Comparison of ENCODE assay signal across 8 mouse cellular contexts in the genomic region with DNA sequence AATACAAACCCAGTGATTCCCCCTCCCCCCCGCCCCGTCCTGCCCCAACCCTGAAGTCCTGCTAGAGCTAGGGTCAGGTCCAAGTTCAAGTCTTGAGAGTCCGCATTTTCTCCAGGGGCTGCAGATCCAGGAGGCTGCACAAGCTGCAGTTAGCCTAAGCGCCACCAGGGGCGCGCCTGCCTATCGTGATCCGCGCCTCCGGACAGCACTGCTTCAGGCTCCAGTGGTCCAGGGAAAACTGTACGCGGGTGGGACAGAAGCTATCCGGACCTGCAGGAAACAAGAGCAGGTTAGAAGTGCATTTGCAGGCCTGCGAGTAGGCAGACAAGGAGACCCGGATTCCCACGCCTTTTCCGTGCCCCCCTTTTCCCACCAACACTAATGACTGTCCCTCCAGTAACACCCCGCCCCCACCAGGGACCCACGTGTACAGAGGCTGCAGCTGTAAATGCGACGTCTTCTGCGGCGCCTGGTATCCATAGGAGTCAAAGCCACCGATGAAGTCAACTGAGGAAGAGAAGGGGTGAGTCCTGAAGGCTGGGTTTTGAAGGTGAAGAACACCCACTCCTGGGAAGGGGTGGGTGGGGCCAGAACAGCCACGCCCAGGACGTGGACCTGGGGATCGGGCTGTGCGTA. TPM values are rescaled to one million over a fixed set of nuclear protein-coding genes. Genes with fewer than 3 reads are reported as not detected.
DNase-seq lines count a peak whose midpoint lies in the region; ATAC-seq and TF ChIP-seq lines count a peak whose summit lies in the region.

No protein-coding gene starts in this region.

- TF ChIP-seq CTCF in liver, postnatal 0 days (IDR thresholded peaks at IDR 0.05; ENCODE audit: low read depth) = peak; percentile 89

- no peak overlapping the region for H3K27ac ChIP-seq in forebrain, embryonic 11.5 days (ENCODE audit: low read depth, low read length)
- no peak overlapping the region for H3K27ac ChIP-seq in heart, embryonic 15.5 days
- H3K27ac ChIP-seq in liver, postnatal 0 days (ENCODE audit: low read depth) = no peak overlapping the region
- no peak overlapping the region for H3K27ac ChIP-seq in neural tube, embryonic 13.5 days (replicated peaks)

- no peak for TF ChIP-seq EP300 in liver, postnatal 0 days (IDR thresholded peaks at IDR 0.05; ENCODE audit: low read depth)

- H3K4me3 ChIP-seq in forebrain, embryonic 11.5 days (ENCODE audit: low read depth, low read length) = no peak overlapping the region
- 0 out of 2 replicates have a peak overlapping the region, but pooled peaks have one; percentile 19 for H3K4me3 ChIP-seq in heart, embryonic 15.5 days
- H3K4me3 ChIP-seq in liver, postnatal 0 days (ENCODE audit: low read depth, low read length) = no peak overlapping the region
- H3K4me3 ChIP-seq in neural tube, embryonic 13.5 days = no peak overlapping the region

- peaks cover 9% of the 10 kb centered on the region; the same call in 1 of the 2 replicates for H3K36me3 ChIP-seq in forebrain, embryonic 11.5 days (ENCODE audit: control insufficient read depth, insufficient read depth, low read length)
- no peaks in the 10 kb centered on the region for H3K36me3 ChIP-seq in heart, embryonic 15.5 days
- H3K36me3 ChIP-seq in liver, postnatal 0 days (replicated peaks; ENCODE audit: insufficient read depth, low read length) = no peaks in the 10 kb centered on the region
- peaks cover 53% of the 10 kb centered on the region for H3K36me3 ChIP-seq in neural tube, embryonic 13.5 days

- no peak overlapping the region for H3K9ac ChIP-seq in forebrain, embryonic 11.5 days (ENCODE audit: low read length)
- no peak overlapping the region for H3K9ac ChIP-seq in heart, embryonic 15.5 days
- no peak overlapping the region for H3K9ac ChIP-seq in liver, postnatal 0 days (replicated peaks)
- H3K9ac ChIP-seq in neural tube, embryonic 13.5 days = no peak overlapping the region

- H3K4me2 ChIP-seq in forebrain, embryonic 11.5 days (ENCODE audit: low read depth, low read length, severe bottlenecking) = no peak overlapping the region
- H3K4me2 ChIP-seq in heart, embryonic 15.5 days = peak overlapping the region; percentile 56
- H3K4me2 ChIP-seq in liver, postnatal 0 days (ENCODE audit: low read depth, low read length) = peak overlapping the region; percentile 56
- H3K4me2 ChIP-seq in neural tube, embryonic 13.5 days = peak overlapping the region; percentile 34

- peak; percentile 36; the same call in 1 of the 2 replicates for ATAC-seq in forebrain, embryonic 11.5 days (replicated peaks; ENCODE audit: low FRiP score)
- peak; percentile 53 for ATAC-seq in heart, embryonic 15.5 days (replicated peaks; ENCODE audit: insufficient number of reproducible peaks, insufficient read depth, low FRiP score, low read depth)
- no peak for ATAC-seq in liver, postnatal 0 days
- ATAC-seq in neural tube, embryonic 13.5 days (ENCODE audit: low read depth) = peak; percentile 38

- DNase-seq in CD4-positive helper T cell, adult 2 months (ENCODE audit: low read depth, low spot score) = peak; percentile 42
- DNase-seq in c-Kit-positive CD71-positive TER-119-positive erythroid progenitor cells, embryonic 14.5 days (ENCODE audit: low spot score) = peak; percentile 43
- DNase-seq in forebrain, embryonic 11.5 days (ENCODE audit: low spot score) = peak; percentile 86
- peak; percentile 85 for DNase-seq in kidney, postnatal 14 days
- peak; percentile 77 for DNase-seq in liver, postnatal 0 days
- peak; percentile 72 for DNase-seq in testis, postnatal 14 days (ENCODE audit: low spot score)

- no peaks in the 10 kb centered on the region for H3K27me3 ChIP-seq in forebrain, embryonic 11.5 days (ENCODE audit: control insufficient read depth, insufficient read depth, low read length)
- no peaks in the 10 kb centered on the region for H3K27me3 ChIP-seq in heart, embryonic 15.5 days
- no peaks in the 10 kb centered on the region for H3K27me3 ChIP-seq in liver, postnatal 0 days (ENCODE audit: insufficient read depth, low read length)
- H3K27me3 ChIP-seq in neural tube, embryonic 13.5 days = no peaks in the 10 kb centered on the region

- no peaks in the 10 kb centered on the region for H3K4me1 ChIP-seq in forebrain, embryonic 11.5 days (replicated peaks; ENCODE audit: control insufficient read depth, insufficient read depth, low read length)
- peaks cover 5% of the 10 kb centered on the region for H3K4me1 ChIP-seq in heart, embryonic 15.5 days (replicated peaks)
- peaks cover 4% of the 10 kb centered on the region; the same call in 1 of the 2 replicates for H3K4me1 ChIP-seq in liver, postnatal 0 days (ENCODE audit: insufficient read depth)
- H3K4me1 ChIP-seq in neural tube, embryonic 13.5 days (replicated peaks) = peaks cover 6% of the 10 kb centered on the region

- 28% methylated on average over 28 of the region's 28 CpGs for WGBS in forebrain, embryonic 11.5 days
- 12% methylated on average over 28 of the region's 28 CpGs for WGBS in heart, embryonic 15.5 days
- WGBS in liver, postnatal 0 days (ENCODE audit: insufficient replicate concordance) = 14% methylated on average over 28 of the region's 28 CpGs
- WGBS in neural tube, embryonic 13.5 days = 24% methylated on average over 28 of the region's 28 CpGs

- H3K9me3 ChIP-seq in forebrain, embryonic 11.5 days (ENCODE audit: control insufficient read depth, low read length) = no peaks in the 10 kb centered on the region
- no peaks in the 10 kb centered on the region for H3K9me3 ChIP-seq in heart, embryonic 15.5 days (replicated peaks)
- no peaks in the 10 kb centered on the region for H3K9me3 ChIP-seq in liver, postnatal 0 days (ENCODE audit: low read length)
- no peaks in the 10 kb centered on the region for H3K9me3 ChIP-seq in neural tube, embryonic 13.5 days

RNA-seq across cellular contexts. Expression of a gene that starts 42.2 kb away (rescaled TPM):
- polyA plus RNA-seq in forebrain, embryonic 11.5 days (2014; fragmentation: Nextera tagmentation; extraction: Ambion mirVana) = 12.5 and 18.5 TPM in 2 replicates
- 0.44 and 0.65 TPM in 2 replicates for polyA plus RNA-seq in heart, embryonic 15.5 days (2015; fragmentation: Nextera tagmentation; extraction: Ambion mirVana)
- 0.12 TPM in 1 of 2 replicates, not detected in the other for polyA plus RNA-seq in liver, postnatal 0 days (2015; fragmentation: Nextera tagmentation; extraction: Ambion mirVana)
- polyA plus RNA-seq in neural tube, embryonic 13.5 days (2015; fragmentation: Nextera tagmentation; extraction: Ambion mirVana) = 10.6 and 11.8 TPM in 2 replicates
